Mouse (Mus musculus) colon, adult 2 months (tissue): ENCODE results near the gene Hspa8. TPM values are rescaled to one million over a fixed set of nuclear protein-coding genes. Genes with fewer than 3 reads are reported as not detected.

Experiments used
- polyA plus RNA-seq: library from polyadenylated mRNA; depleted of rRNA; stranded (reverse); fragments of >200 nt; gene quantifications from 2 replicates; pipeline ENCODE4 v1.2.3, GENCODE M21; 2012; rRNA removed

The Hspa8 gene
- polyA plus RNA-seq = 1,509 and 1,525 TPM in 2 replicates

DNA sequence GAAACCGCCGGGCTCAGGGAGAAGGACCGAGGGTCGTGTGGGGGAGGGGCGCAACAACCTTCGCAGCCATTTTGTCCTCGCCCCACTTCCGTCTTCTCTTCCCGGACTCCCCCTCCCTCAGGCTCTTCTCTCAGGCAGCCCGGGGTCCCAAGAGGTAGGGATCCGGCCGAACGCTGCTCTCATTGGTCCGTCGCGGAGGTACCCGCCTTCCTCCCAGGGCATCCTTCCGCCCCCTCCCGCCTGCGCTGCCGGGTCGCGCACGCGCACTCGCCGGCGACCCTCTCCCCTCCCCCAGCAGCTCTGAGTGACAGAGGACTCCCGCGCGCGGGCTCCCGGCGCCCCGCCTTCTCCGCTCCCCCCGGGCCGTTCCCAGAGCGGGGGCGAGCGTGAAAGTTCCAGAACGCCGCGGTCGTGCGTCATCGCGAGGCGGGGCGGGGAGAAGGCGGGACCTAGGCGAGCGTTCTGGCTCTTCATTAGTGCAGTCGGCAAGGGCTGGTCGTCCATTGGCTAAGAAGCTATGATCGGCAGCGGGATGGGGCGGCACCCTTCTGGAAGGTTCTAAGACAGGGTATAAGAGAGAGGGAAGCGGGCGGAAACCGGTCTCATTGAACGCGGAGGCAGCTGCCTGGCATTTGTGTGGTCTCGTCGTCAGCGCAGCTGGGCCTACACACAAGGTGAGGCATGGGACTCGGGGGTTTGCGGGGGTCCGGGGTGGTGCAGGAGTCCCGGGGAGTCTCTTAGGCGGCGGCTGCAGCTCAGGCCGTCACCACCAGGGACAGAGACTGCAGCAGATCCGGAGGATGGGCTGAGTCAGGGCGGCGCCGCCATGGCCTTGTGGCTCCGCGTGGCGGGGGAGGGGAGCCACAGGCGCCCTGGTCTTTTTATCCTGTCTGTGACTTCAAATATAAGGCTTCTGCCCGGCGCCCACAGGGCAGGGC lies at the start of gene Hspa8:
Hspa8 (plus strand) TSS at position 310 of the 938 bp plus-strand sequence.

Other genes starting within 250 kb of the Hspa8 start
- not detected in 2 replicates for gene Gm21915, start 130.4 kb upstream of the Hspa8 start, polyA plus RNA-seq
- gene Clmp, start 115.0 kb upstream of the Hspa8 start, polyA plus RNA-seq = 94.3 and 112 TPM in 2 replicates
- not detected in 2 replicates for gene Bsx, start 73.1 kb downstream of the Hspa8 start, polyA plus RNA-seq
- gene Jhy, start 163.1 kb downstream of the Hspa8 start, polyA plus RNA-seq = 0.05 and 0.07 TPM in 2 replicates
- gene Crtam, start 203.6 kb downstream of the Hspa8 start, polyA plus RNA-seq = not detected in 2 replicates